Mouse (Mus musculus): Measurements from ENCODE around the gene Rcan1.
A peak's percentile ranks its signal among the peaks of the same experiment; 100 is the strongest.
"Not testable (repeated sequence)": the region's sequence is repeated elsewhere in the genome, so short reads cannot be mapped to it uniquely, and the experiment has no call there.

Gene Rcan1

GRCm38 (mm10) chr16:92428197-92428950 is 42.3 kb downstream of the Rcan1 start:
- no peak for DNase-seq

DNA sequence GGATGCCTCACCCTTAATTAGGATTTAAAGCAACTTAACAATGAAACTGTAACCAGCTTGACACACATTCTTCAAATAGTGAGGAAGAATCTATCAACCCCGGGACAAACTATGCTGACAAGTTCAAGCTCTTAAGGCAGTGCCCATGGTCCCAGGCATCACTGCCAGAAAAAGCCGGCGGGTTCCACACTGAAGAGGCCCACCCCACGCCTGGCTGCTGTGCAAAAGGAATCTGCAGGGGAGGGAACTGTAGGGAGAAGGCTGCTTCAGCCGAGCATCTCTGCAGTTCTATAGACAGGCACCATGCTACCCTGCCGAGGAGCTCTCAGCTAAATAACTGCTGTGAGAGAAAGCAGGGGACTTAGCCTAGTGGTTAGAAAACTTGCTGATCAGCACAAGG is 44.0 kb downstream of the Rcan1 start:
- DNase-seq = no peak

- no peak for DNase-seq
These were observed 44.8 kb downstream of the Rcan1 start for GRCm38 (mm10) chr16:92425875-92426274.

GRCm38 (mm10) chr16:92423363-92423762 is 47.3 kb downstream of the Rcan1 start:
- DNase-seq = peak; percentile 41

- no peak for DNase-seq
These were observed 48.0 kb downstream of the Rcan1 start for GRCm38 (mm10) chr16:92422435-92423362.

GRCm38 (mm10) chr16:92421147-92421934 is 49.3 kb downstream of the Rcan1 start:
- no peak for DNase-seq

DNA sequence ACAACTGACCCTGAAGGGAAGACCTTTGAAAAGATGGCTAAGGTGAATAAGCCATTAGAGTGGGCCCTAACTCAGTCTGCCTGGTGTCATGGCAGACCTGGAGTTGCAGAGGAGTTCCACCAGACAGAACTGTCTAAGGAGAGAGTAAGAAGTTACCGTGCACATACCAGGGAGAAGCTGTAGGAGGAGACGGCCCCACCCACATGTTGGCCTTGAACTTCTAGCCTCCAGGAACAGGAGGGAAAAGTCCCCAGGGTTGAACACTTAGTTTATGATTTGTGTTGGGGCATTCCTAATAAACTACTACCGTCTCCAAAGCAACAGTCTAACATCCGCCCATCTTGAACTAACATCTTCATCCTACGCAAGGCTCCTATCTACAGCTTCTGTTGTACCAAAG is 50.0 kb downstream of the Rcan1 start:
- no peak for DNase-seq

- DNase-seq = no peak
These were observed 51.6 kb downstream of the Rcan1 start for GRCm38 (mm10) chr16:92419099-92419498.

- DNase-seq = no peak
These were observed 53.4 kb downstream of the Rcan1 start for GRCm38 (mm10) chr16:92417267-92417666.

DNA sequence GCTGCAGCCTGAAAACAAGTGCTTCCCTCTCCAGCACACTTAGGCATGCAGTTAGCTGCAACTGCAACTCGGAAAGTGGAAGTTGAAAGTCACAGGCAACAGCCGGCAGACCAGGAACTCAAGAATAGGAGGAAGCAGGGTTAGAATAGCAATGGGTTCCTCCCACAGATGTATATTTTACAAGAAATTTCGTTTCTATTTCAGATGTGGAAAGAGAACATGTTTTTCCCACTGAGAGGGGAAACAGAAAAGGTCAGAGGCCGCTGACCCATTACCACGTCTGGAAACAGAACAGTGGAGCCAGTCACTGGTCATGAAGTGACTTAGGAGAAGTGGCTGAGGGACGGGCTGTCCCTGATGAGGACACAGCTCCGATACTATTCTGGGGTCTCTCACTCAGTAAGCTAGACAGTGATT is 55.0 kb downstream of the Rcan1 start:
- no peak for DNase-seq

- DNase-seq = not testable (repeated sequence)
These were observed 55.6 kb downstream of the Rcan1 start for GRCm38 (mm10) chr16:92415038-92415437.

DNA sequence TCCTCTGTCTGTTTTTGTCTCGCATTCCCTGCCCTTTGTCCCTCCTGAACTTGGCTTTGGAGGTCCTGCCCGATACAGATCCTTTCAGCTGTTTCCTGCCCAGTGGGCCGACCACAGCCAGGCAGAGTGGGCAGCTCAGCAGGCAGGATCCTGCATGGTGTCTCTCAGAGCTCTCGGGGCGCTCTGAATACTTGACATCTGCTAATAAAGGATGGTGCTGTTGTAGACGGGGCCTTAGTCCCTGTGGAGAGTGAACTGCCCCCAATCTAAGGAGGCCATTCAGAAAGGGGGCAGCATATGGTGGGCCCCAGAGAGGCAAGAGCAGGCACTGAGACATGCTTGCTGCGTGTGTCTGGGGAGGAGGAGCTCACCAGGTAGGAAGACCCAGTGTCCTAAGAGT is 57.8 kb downstream of the Rcan1 start:
- DNase-seq = no peak

DNA sequence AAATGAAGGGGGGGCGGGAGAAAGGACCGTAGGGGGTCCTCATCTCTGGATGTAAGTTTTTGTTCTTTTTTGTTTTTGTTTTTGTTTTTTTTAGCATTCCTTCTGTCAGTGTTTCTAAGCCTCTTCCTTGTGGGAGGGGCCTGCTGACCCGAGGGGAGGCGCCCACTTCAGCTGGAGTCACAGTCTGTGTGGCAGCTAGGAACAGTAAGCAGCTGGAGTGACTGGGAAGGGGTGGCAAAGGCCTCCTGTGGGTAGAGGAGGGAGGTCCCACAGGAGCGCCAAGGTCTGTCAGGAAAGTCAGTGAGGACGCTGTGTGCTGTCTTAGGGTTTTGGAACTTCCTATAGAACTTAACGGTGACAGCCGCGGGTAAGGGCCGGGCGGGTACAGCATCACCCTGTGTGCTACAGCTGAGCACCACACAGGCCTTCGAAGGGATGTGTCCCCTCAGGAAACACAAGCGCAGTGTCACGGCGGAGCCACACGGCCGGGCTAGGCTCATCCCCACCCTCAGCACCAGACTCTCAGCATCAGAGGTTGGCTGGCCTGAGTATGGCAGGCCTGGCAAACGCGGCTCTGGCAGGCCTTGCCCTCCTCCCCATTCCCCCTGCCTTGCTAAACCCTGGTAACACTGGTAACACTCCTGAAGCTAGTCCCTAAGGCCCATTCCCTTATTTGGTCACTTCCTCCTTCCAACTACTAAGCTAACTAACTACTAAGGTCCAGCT is 58.5 kb downstream of the Rcan1 start:
- no peak for DNase-seq

GRCm38 (mm10) chr16:92410344-92410743 is 60.3 kb downstream of the Rcan1 start:
- DNase-seq = no peak

DNA sequence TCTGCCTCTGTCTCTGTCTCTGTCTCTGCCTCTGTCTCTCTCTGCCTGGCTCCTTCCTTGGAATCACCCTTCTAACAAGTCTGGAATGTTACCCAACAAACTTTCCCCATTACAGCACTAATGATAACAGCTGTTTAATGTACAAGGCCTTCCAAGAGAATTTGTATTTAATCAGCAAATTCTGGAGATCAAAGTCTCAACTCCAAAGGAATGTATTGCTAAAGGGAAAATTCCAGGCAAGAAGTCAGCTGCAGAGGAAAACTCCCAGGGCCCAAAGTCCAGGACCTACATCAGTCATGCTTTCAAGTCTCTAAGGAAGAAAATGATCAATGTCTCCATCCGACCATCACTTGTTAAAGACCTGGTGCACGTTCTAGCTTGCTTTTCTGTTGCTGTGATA is 62.8 kb downstream of the Rcan1 start:
- no peak for DNase-seq

DNA sequence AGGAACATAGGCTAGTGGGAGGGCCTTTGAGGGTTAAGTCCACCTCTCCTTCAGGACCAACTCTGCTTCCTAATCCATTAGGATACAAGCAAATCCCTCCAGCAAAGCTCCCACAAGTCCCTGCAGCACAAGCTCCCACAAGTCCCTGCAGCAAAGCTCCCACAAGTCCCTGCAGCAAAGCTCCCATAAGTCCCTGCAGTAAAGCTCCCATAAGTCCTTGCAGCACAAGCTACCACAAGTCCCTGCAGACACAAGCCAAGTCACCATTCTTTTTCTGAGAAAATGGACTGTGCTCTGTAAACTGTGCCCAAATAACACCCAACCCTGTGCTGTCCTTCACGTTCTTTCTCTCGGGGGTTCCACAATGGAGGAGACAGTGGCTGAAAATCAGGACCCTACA is 66.5 kb downstream of the Rcan1 start:
- no peak for DNase-seq

- peak in 1 of 2 experiments; percentile 19 for DNase-seq
These were observed 67.6 kb downstream of the Rcan1 start for GRCm38 (mm10) chr16:92403069-92403468.

DNA sequence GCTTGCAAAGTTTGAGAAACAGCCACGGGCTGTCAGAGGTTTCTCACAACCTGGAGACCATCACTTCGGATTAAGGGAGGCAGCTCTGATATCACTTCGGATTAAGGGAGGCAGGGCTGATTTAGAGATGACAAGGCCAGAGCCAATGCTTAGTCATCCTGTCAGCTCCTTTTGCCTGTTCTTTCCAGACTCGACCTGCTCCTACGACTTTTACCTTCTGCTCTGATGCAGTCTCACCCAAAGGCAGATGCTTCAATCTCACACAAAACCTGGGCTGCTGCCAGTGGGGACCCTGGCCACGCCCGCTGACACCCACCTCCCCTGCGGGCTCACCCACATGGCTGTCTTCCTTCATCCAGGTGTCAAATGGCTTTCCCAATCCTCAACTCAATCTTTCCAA is 68.5 kb downstream of the Rcan1 start:
- no peak for DNase-seq

DNA sequence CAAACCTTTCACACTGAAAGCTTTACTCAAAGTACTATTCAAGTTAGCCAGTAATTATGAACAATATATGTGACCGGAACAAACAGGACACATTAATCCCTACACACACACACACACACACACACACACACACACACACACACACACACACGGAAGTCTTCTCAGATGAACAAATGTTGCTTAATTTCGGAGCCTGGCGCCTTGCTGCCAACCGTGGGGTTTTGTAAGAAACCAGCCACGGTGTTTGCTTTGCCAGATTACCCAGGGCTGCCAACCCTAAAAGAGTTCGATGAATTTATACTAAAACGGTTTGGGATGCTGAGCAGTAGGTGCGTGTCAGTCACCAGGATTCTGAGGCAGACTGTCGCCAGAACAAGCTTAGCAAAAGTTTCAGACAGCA is 69.5 kb downstream of the Rcan1 start:
- DNase-seq = no peak

- peak; percentile 66 to 72 for DNase-seq
These were observed 70.9 kb downstream of the Rcan1 start for GRCm38 (mm10) chr16:92399490-92400458.

DNA sequence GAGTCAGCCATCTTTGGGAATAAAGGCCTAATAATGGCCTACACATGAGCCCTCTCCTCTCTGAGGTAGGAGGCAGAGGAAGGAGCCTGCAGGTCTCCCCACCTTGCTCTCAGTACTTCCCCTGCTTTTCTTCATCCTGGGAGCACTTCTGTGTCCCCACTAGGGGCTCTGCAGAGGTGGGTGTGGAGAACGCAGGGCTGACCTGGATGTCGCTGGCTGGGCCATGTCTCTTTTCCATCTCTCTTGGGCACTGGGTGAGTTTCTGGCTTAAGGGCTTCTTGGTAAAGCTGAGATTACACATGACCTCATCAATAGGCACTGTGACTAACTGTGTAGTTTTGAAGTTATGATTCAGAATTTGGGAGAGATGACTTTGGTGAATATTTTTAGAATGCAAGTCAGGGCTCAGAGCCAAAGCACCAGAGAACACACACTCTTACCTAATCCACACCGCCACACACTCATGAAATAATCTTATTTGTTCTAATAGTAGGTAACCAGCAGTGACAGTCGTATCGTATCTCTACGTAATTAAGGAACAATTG is 72.0 kb downstream of the Rcan1 start:
- no peak for DNase-seq
